Mouse (Mus musculus): ENCODE data around the gene Mmp2.
"Not testable (repeated sequence)": the region's sequence is repeated elsewhere in the genome, so short reads cannot be mapped to it uniquely, and the experiment has no call there.

Gene Mmp2

GRCm38 (mm10) chr8:92827243-92828034 lies at the start of gene Mmp2:
Mmp2 (plus strand) TSS chr8:92827291.
- DNase-seq, result no peak

GRCm38 (mm10) chr8:92780976-92781375 lies 46.1 kb upstream of the Mmp2 start:
- DNase-seq, result no peak

DNA sequence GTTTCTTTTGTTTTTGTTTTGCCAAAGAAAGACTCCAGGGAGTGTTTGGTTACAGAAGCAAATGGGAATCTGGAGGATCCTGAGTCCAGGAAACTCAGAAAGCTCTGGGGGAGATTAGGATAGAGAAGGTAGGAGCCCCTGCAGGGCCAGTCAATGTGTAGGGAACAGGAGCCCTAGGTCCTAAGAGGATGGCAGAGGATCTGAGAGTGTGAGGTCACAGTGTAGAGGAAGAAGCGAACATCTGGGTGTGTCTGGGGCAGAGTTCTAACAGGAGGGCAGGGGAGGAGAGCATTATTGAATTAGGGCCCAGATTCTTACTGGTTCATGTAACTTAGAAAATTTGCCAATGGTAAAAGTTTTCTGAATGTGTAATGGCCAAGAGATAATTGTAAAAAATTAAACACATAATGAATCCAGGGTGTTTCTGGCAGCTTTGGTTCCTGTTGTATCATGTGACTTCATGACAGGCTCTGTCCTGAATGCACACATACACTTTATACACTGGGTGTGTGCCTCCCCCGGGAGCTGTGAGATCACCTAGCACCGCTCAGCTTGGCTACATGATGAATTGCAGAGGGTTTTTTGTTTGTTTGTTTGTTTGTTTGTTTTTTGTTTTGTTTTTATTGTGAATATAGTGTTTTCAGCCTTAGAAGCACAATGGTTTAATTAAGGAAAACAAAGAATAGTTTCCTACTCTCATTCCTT lies 43.0 kb upstream of the Mmp2 start:
- DNase-seq, result no peak

GRCm38 (mm10) chr8:92790835-92791234 lies 36.3 kb upstream of the Mmp2 start:
- DNase-seq, result no peak

GRCm38 (mm10) chr8:92791999-92792398 lies 35.1 kb upstream of the Mmp2 start:
- DNase-seq, result not testable (repeated sequence)

DNA sequence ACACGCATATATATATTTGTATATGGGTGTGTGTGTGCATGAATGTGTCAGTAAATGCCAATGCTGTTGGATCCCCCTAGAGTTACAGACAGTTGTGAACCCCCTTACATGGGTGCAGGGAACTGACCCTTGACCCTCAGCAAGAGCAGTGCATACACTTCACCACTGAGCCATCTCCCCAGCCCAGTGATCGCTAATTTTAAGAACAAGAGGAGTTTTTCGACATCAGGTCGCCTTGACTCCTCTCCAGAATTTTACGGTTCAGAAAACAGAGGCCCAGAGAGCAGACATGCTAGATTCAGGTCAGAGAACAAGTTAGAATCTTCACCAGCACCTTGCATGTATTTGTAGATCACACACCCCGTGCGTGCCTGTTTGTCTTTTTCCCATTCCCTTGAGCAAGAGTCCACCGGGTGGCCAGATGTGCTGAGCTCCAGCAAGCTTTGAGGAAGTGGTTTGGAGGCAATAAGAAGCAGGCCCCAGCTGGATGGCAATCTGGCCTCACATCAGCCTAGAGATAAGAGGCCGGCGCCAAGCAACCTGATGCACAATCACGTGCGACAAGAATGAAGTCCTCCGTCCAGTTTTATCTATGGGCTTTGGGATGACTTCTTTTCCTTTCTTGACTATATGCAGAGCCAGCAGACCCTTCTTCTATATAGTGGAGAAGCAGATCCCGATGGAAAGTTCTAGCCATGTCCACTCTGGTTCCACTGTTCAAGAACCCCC lies 33.1 kb upstream of the Mmp2 start:
- DNase-seq, result no peak

- DNase-seq, result no peak
These were observed 29.6 kb upstream of the Mmp2 start for GRCm38 (mm10) chr8:92797527-92797931.

- no peak for DNase-seq
These were observed 27.7 kb upstream of the Mmp2 start for GRCm38 (mm10) chr8:92799406-92799805.

- DNase-seq, result no peak
These were observed 25.9 kb upstream of the Mmp2 start for GRCm38 (mm10) chr8:92801231-92801630.

DNA sequence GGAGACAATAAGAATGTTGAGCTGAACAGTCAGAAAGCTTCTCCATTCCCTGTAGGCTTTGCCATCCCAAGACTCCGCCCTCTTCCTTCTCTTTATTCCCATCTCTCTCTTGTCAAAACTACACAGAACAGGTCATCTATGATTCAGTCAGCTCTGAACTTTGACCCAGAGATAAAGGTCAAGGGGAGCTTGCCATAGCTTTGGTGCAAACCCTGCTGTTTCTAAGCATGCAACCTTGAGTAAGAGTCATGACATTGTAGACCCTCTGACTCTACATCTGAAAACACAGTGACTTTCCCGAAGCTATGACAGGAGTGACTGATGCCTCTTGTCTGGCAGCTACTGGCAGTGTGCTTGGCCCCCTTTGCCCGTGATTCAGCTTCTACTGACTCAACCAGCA lies 24.5 kb upstream of the Mmp2 start:
- no peak for DNase-seq

DNA sequence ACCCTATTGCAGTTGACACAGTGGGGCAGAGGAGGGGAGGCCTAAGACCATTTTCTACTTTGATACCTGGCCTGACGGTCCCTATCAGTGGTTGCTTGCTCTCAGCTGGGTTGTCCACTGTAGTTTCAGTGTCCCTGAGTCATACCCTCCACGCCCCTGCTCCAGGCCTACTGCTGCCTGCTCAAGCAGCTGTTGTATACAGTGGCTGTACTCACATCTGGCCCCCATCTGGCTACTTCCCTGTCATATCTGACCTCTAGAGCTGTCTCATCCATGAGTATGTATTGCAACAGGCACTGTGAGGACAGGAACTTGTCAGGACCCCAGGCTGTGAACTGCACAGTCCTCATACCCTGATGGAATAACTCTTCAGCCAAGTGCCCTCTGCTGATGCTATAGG lies 14.3 kb upstream of the Mmp2 start:
- DNase-seq, result no peak

DNA sequence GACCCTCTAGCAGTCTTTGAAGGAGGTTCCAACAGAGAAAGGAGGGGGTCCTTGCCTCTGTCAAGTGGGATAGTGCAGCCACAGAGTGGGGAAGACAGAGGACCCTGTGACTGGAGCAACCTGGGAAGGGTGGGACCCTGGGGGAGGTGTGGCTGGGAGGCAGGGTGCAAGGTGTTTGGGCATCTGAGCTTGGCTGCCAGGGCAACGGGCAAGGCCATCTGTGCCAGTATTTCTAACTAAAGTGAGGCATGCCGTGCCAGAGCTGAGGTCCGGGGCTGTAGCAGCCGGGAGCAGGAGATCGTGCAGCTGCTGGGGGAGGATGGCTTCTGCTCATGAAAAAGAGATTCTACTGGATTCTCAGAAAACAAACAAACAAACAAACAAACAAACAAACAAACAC lies 11.4 kb upstream of the Mmp2 start:
- DNase-seq, result no peak

DNA sequence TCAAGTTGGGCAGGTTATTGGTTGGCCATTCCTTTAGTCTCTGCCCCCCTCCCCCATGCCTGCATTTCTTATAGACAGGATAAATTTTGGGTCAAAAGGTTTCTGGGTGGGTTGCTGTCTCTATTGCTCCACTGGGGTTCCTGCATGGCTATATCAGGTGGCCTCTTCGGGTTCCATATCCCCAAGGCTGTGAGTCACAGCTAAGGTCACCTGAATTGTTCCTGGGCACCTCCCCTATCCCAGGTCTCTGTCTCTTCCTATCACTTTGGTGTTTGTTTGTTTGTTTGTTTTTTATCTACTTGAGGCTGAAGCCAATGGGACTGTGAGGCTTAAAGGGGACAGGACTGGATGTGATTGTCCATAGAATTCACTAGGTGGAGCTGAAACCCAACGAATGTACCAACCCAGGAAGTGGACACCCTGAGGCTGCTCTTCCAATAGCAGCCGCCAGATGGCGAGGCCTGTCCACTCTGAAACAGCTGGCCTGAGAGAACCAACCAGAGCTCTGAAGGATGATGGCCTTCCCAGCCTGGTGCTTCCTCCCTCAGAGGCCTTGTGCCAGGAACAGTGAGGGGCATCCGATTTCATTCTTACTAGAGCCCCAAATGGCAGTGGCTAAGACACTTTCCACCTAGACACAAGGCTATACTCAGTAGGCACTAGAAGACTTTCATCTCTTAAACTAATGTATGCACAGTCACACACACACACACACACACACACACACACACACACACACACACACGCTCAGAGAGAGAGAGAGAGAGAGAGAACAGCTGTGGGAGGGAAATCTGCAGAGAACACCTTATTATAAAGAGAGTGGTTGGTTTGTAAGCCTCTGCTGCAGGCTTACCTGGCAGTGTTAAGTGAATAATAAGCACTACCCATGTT lies 8.9 kb upstream of the Mmp2 start:
- peak; percentile 39 for DNase-seq

DNA sequence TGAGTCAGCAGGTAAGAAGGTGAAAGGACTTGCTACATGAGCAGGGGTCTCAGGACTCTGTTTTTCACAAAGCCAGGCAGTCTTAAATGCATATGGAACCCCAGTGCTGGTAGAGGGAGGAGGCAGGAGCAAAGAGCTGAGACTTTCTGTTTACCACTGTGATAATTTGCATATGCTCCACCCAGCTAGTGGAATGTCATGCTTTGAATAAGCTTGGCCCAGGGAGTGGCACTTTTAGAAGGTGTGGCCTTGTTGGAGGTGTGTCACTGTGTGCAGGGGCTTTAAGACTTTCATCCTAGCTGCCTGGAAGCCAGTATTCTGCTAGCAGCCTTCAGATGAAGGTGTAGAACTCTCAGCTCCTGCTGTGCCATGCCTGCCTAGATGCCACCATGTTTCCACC lies 5.9 kb upstream of the Mmp2 start:
- no peak for DNase-seq

DNA sequence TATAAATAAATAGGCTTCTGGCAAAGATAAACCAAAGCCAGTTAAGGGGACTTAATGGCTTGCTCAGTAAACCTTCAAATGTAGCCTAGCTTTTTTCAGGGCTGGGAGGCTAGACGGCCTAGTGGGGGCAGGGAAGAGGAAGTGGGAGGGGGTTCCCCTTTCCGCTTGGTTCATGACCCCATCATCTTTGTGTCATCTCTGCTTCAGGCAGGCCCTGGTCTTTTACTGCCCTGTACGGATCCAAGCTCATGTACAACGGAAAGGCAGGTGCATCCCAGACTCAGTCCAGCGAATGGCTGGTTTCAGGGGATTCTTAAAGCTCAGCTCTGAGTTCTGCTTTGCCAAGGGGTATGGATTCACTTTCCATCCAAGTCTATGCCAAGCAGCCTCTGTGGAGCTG lies 4.7 kb upstream of the Mmp2 start:
- no peak for DNase-seq

GRCm38 (mm10) chr8:92825991-92826390 lies 1.1 kb upstream of the Mmp2 start:
- no peak for DNase-seq

- DNase-seq, result no peak
These were observed 1.2 kb downstream of the Mmp2 start for GRCm38 (mm10) chr8:92828251-92828743.

GRCm38 (mm10) chr8:92834065-92834731 lies 7.1 kb downstream of the Mmp2 start:
- no peak for DNase-seq

GRCm38 (mm10) chr8:92834786-92835500 lies 7.9 kb downstream of the Mmp2 start:
- no peak for DNase-seq

- DNase-seq, result no peak
These were observed 8.8 kb downstream of the Mmp2 start for GRCm38 (mm10) chr8:92835901-92836300.

DNA sequence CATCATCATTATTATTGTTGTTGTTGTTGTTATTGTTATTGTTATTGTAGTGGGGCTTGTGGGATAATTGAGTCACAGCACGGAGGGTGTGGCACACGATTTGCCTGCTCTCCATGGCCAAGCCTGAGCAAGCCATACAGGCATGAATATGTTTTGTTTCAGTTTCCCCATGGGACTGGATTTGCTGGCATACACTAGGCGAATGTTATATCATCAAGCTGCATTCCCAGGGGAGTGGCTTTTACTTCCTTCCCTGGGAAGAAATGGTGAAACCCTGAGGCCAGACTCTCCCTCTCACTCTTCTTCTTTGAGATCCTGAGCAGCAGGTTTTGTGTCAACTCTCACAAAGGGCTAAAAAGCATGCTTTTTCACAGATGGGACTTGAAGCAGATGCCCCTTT lies 11.5 kb downstream of the Mmp2 start:
- no peak for DNase-seq
